11 mouse cellular contexts compared by ENCODE assay signal in the genomic region with DNA sequence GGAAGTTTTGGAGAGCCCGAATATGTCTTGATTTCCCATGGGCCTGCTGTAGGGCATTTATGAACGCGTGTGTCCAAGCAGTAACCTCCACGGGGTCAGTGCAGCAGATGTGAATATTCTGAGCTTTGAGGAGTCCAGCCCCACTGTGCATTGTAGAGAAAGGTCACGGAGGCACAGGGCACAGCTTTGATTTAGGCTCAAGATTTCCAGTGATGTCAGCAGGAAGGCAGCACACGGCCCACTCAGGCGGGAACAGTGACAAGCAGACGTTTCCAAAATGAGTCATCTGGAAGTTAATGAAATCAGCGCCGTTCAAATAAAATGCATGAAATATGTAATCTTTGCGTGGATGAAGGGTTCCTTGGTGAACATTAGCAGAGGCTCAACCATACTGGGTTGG. TPM values are rescaled to one million over a fixed set of nuclear protein-coding genes. Genes with fewer than 3 reads are reported as not detected.
DNase-seq lines count a peak whose midpoint lies in the region; ATAC-seq and TF ChIP-seq lines count a peak whose summit lies in the region.
"Had no signal": no experiment of that assay in that cellular context is flagged by ENCODE, and none has a peak within 500 bp of the region (broad histone marks: within the 10 kb centered on the region; RNA-seq: fewer than 3 reads in every experiment).

No protein-coding gene starts in this region.

- no peak for ATAC-seq in embryonic facial prominence, embryonic 12.5 days (ENCODE audit: insufficient number of reproducible peaks, insufficient read depth, low FRiP score, low TSS enrichment)

- no peak overlapping the region for H3K4me2 ChIP-seq in embryonic facial prominence, embryonic 12.5 days (replicated peaks)
- H3K4me2 ChIP-seq: liver, embryonic 13.5 days had no signal

- H3K27me3 ChIP-seq in heart, embryonic 10.5 days (ENCODE audit: insufficient read depth, poor library complexity, severe bottlenecking): no peaks in the 10 kb centered on the region
- peaks cover 3% of the 10 kb centered on the region; the same call in 1 of the 2 replicates for H3K27me3 ChIP-seq in E14TG2a.4 (ENCODE audit: insufficient read depth, low read length)
- no peaks in the 10 kb centered on the region for H3K27me3 ChIP-seq in embryonic facial prominence, embryonic 12.5 days
- H3K27me3 ChIP-seq: liver, embryonic 13.5 days had no signal

- H3K36me3 ChIP-seq in heart, embryonic 10.5 days: peaks cover 14% of the 10 kb centered on the region
- no peaks in the 10 kb centered on the region for H3K36me3 ChIP-seq in E14TG2a.4 (ENCODE audit: insufficient read depth, low read length)
- H3K36me3 ChIP-seq in embryonic facial prominence, embryonic 12.5 days: no peaks in the 10 kb centered on the region
- H3K36me3 ChIP-seq: liver, embryonic 13.5 days had no signal

- TF ChIP-seq CTCF in E14TG2a.4 (conservative IDR thresholded peaks at IDR 0.05; ENCODE audit: low read length): no peak

- DNase-seq in heart, embryonic 10.5 days (ENCODE audit: low spot score): no peak
- DNase-seq in heart, adult 8-10 months (ENCODE audit: low spot score): no peak
- peak; percentile 31 for DNase-seq in 3134 (ENCODE audit: extremely low read depth, insufficient read length, low spot score)
- DNase-seq in lung, postnatal 4 days: no peak
- no peak for DNase-seq in cerebellum, adult 18-20 months
- DNase-seq: gastrocnemius, postnatal 36 days; liver, embryonic 13.5 days; right cerebral cortex, postnatal 25 days; thymus, adult 2 months had no signal

- H3K4me1 ChIP-seq in heart, embryonic 10.5 days: peaks cover 25% of the 10 kb centered on the region
- peaks cover 25% of the 10 kb centered on the region for H3K4me1 ChIP-seq in E14TG2a.4 (replicated peaks; ENCODE audit: low read depth, low read length)
- no peaks in the 10 kb centered on the region for H3K4me1 ChIP-seq in embryonic facial prominence, embryonic 12.5 days
- H3K4me1 ChIP-seq: liver, embryonic 13.5 days had no signal

- 69% methylated on average over 11 of the region's 11 CpGs for WGBS in heart, embryonic 10.5 days
- 45% methylated on average over 11 of the region's 11 CpGs for WGBS in embryonic facial prominence, embryonic 12.5 days

- H3K9ac ChIP-seq in embryonic facial prominence, embryonic 12.5 days: no peak overlapping the region
- H3K9ac ChIP-seq: liver, embryonic 13.5 days had no signal

- 0 out of 2 replicates have a peak overlapping the region, but pooled peaks have one; percentile 29 for H3K27ac ChIP-seq in heart, embryonic 10.5 days
- H3K27ac ChIP-seq in embryonic facial prominence, embryonic 12.5 days: peak overlapping the region; percentile 30; the same call in 1 of the 2 replicates
- H3K27ac ChIP-seq: liver, embryonic 13.5 days had no signal

- H3K9me3 ChIP-seq in heart, embryonic 10.5 days: no peaks in the 10 kb centered on the region
- H3K9me3 ChIP-seq in E14TG2a.4 (ENCODE audit: low read length): no peaks in the 10 kb centered on the region
- H3K9me3 ChIP-seq in embryonic facial prominence, embryonic 12.5 days: no peaks in the 10 kb centered on the region
- H3K9me3 ChIP-seq: liver, embryonic 13.5 days had no signal

- no peak overlapping the region for H3K4me3 ChIP-seq in heart, embryonic 10.5 days
- peak overlapping the region; percentile 60 for H3K4me3 ChIP-seq in E14TG2a.4 (replicated peaks; ENCODE audit: low read length)
- H3K4me3 ChIP-seq in embryonic facial prominence, embryonic 12.5 days: no peak overlapping the region
- H3K4me3 ChIP-seq: liver, embryonic 13.5 days had no signal

RNA-seq across cellular contexts. Expression of a gene that starts 40.5 kb away (rescaled TPM):
- 30.1 and 39.6 TPM in 2 replicates for polyA plus RNA-seq in heart, embryonic 10.5 days (2016; fragmentation: Nextera tagmentation; extraction: Ambion mirVana)
- 100 to 1,000 TPM in 1 of 4 experiments, 10 to 100 TPM in 3; 75.6 to 100 (median 97.5) TPM for total RNA-seq in heart, adult 8-10 months (2022)
- 25.2 and 29.8 TPM in 2 replicates for polyA plus RNA-seq in embryonic facial prominence, embryonic 12.5 days (2016; fragmentation: Nextera tagmentation; extraction: Ambion mirVana)
